Mouse (Mus musculus) midbrain, embryonic 16.5 days (tissue): ENCODE results near the gene Gm14137. TPM values are rescaled to one million over a fixed set of nuclear protein-coding genes. Genes with fewer than 3 reads are reported as not detected.
A peak's percentile ranks its signal among the peaks of the same experiment; 100 is the strongest.

Experiments used
- ATAC-seq: fragments of 200-750 bp; cut with Nextera tagmentation; 2 replicates; pipeline ENCODE4 v1.8.0; 2017; ENCODE audit warnings: moderate TSS enrichment
- H3K27ac ChIP-seq: fragments of 300-500 bp; sonication (generic); 2 replicates; pipeline ENCODE4 v1.5.1; 2014; ENCODE audit warnings: mild to moderate bottlenecking, low read length, mixed read lengths
- H3K27me3 ChIP-seq: fragments of 300-500 bp; sonication (generic); 2 replicates; pipeline ENCODE4 v1.6.1; 2014; ENCODE audit warnings: low read depth, low read length, mixed read lengths; ENCODE audit not compliant: control insufficient read depth, insufficient read depth
- H3K36me3 ChIP-seq: fragments of 300-500 bp; sonication (generic); 2 replicates; pipeline ENCODE4 v1.6.1; 2014; ENCODE audit warnings: mild to moderate bottlenecking, low read length, moderate library complexity, mixed read lengths; ENCODE audit not compliant: control insufficient read depth, insufficient read depth
- H3K4me1 ChIP-seq: fragments of 300-500 bp; sonication (generic); 2 replicates; pipeline ENCODE4 v1.6.1; 2014; ENCODE audit warnings: mild to moderate bottlenecking, low read length, mixed read lengths; ENCODE audit not compliant: control insufficient read depth, insufficient read depth
- H3K4me2 ChIP-seq: fragments of 300-500 bp; sonication (generic); 2 replicates; pipeline ENCODE4 v1.6.1; 2014; ENCODE audit warnings: mild to moderate bottlenecking, low read length, mixed read lengths
- H3K4me3 ChIP-seq: fragments of 300-500 bp; sonication (generic); 2 replicates; pipeline ENCODE4 v1.5.1; 2014; ENCODE audit warnings: low read depth, mild to moderate bottlenecking, low read length, moderate library complexity, mixed read lengths
- H3K9ac ChIP-seq: fragments of 300-500 bp; sonication (generic); 2 replicates; pipeline ENCODE4 v1.6.1; 2014; ENCODE audit warnings: low read depth, low read length, mixed read lengths
- H3K9me3 ChIP-seq: fragments of 300-500 bp; sonication (generic); replicated peaks from 2 replicates; pipeline ENCODE4 v1.6.1; 2014; ENCODE audit warnings: mild to moderate bottlenecking, low read length, mixed read lengths; ENCODE audit not compliant: control insufficient read depth, poor library complexity, severe bottlenecking
- WGBS: fragments of 180-500 bp; shearing (Covaris S2); extraction: QIAGEN DNeasy Blood & Tissue Kit; methylation state at CpG from one replicate; pipeline ENCODE4 v1.1.7; 2014; 5-methylcytosine and 5-hydroxymethylcytosine counted together
- polyA plus RNA-seq: library from polyadenylated mRNA; unstranded; fragments of >200 nt; fragmentation: Nextera tagmentation; extraction: Ambion mirVana; gene quantifications from 2 replicates; pipeline ENCODE4 v1.2.1, GENCODE M21; 2015

The Gm14137 gene
- polyA plus RNA-seq, 1 experiment from 2014 or later: 1.2 TPM

- H3K4me1 ChIP-seq: peaks cover 10% of the 10 kb centered on the region
- H3K9me3 ChIP-seq: no peaks in the 10 kb centered on the region
- peak overlapping the region; percentile 68 for H3K9ac ChIP-seq
- peaks cover 17% of the 10 kb centered on the region for H3K27me3 ChIP-seq
- H3K36me3 ChIP-seq: no peaks in the 10 kb centered on the region
- peak overlapping the region; percentile 100 for H3K4me2 ChIP-seq
- WGBS: 3% methylated on average over 24 of the region's 26 CpGs
- ATAC-seq: peak; percentile 41
- no peak overlapping the region for H3K27ac ChIP-seq
- peak overlapping the region; percentile 58 for H3K4me3 ChIP-seq
Observed at GRCm38 (mm10) chr2:119167866-119168256, 6.4 kb upstream of the Gm14137 start.

GRCm38 (mm10) chr2:119170282-119170681, 4.0 kb upstream of the Gm14137 start:
- no peak overlapping the region for H3K4me2 ChIP-seq
- no peak overlapping the region for H3K4me3 ChIP-seq
- H3K27me3 ChIP-seq: peaks cover 13% of the 10 kb centered on the region
- peaks cover 16% of the 10 kb centered on the region for H3K4me1 ChIP-seq
- ATAC-seq: no peak
- H3K36me3 ChIP-seq: no peaks in the 10 kb centered on the region
- no peaks in the 10 kb centered on the region for H3K9me3 ChIP-seq
- 83% methylated on average over 2 of the region's 2 CpGs for WGBS
- H3K9ac ChIP-seq: no peak overlapping the region
- H3K27ac ChIP-seq: no peak overlapping the region

- H3K4me3 ChIP-seq: no peak overlapping the region
- WGBS: 80% methylated on average over 8 of the region's 8 CpGs
- peaks cover 16% of the 10 kb centered on the region for H3K4me1 ChIP-seq
- H3K27ac ChIP-seq: no peak overlapping the region
- no peaks in the 10 kb centered on the region for H3K36me3 ChIP-seq
- peaks cover 5% of the 10 kb centered on the region; the same call in 1 of the 2 replicates for H3K27me3 ChIP-seq
- ATAC-seq: no peak
- H3K4me2 ChIP-seq: no peak overlapping the region
- H3K9ac ChIP-seq: no peak overlapping the region
- H3K9me3 ChIP-seq: no peaks in the 10 kb centered on the region
Observed at GRCm38 (mm10) chr2:119171574-119171973, 2.7 kb upstream of the Gm14137 start.

- peaks cover 11% of the 10 kb centered on the region for H3K4me1 ChIP-seq
- 74% methylated on average over 7 of the region's 7 CpGs for WGBS
- peaks cover 2% of the 10 kb centered on the region; the same call in 1 of the 2 replicates for H3K27me3 ChIP-seq
- ATAC-seq: no peak
- H3K4me3 ChIP-seq: no peak overlapping the region
- no peak overlapping the region for H3K27ac ChIP-seq
- no peak overlapping the region for H3K9ac ChIP-seq
- peaks cover 2% of the 10 kb centered on the region for H3K36me3 ChIP-seq
- no peaks in the 10 kb centered on the region for H3K9me3 ChIP-seq
- H3K4me2 ChIP-seq: no peak overlapping the region
Observed at GRCm38 (mm10) chr2:119172446-119172845, 1.9 kb upstream of the Gm14137 start.

- 0 out of 2 replicates have a peak, but pooled peaks have one; percentile 26 for ATAC-seq
- peaks cover 8% of the 10 kb centered on the region for H3K4me1 ChIP-seq
- H3K27ac ChIP-seq: peak overlapping the region; percentile 5; the same call in 1 of the 2 replicates
- 0 out of 2 replicates have a peak overlapping the region, but pooled peaks have one; percentile 32 for H3K9ac ChIP-seq
- no peaks in the 10 kb centered on the region for H3K27me3 ChIP-seq
- no peak overlapping the region for H3K4me3 ChIP-seq
- H3K9me3 ChIP-seq: no peaks in the 10 kb centered on the region
- H3K4me2 ChIP-seq: 0 out of 2 replicates have a peak overlapping the region, but pooled peaks have one; percentile 6
- H3K36me3 ChIP-seq: peaks cover 3% of the 10 kb centered on the region
- 15% methylated on average over 13 of the region's 13 CpGs for WGBS
Observed at GRCm38 (mm10) chr2:119172862-119173576, 1.3 kb upstream of the Gm14137 start.

- Histone ChIP-seq H3K4me3 (no peak overlapping the region), H3K27me3 (no peaks in the 10 kb centered on the region), H3K4me2 (no peak overlapping the region), H3K27ac (no peak overlapping the region), H3K4me1 (peaks cover 8% of the 10 kb centered on the region), H3K9me3 (no peaks in the 10 kb centered on the region), H3K36me3 (peaks cover 9% of the 10 kb centered on the region), H3K9ac (no peak overlapping the region)
- 54% methylated on average over 14 of the region's 14 CpGs for WGBS
- no peak for ATAC-seq
Observed at GRCm38 (mm10) chr2:119174866-119175265, 557 bp downstream of the Gm14137 start.

GRCm38 (mm10) chr2:119175614-119176013, 1.3 kb downstream of the Gm14137 start:
- WGBS: 77% methylated on average over 6 of the region's 6 CpGs
- no peak overlapping the region for H3K27ac ChIP-seq
- H3K4me2 ChIP-seq: no peak overlapping the region
- H3K36me3 ChIP-seq: peaks cover 12% of the 10 kb centered on the region
- H3K4me1 ChIP-seq: peaks cover 8% of the 10 kb centered on the region
- H3K9ac ChIP-seq: no peak overlapping the region
- no peaks in the 10 kb centered on the region for H3K9me3 ChIP-seq
- H3K4me3 ChIP-seq: no peak overlapping the region
- no peaks in the 10 kb centered on the region for H3K27me3 ChIP-seq
- ATAC-seq: no peak

- Histone ChIP-seq H3K27ac (no peak overlapping the region), H3K27me3 (no peaks in the 10 kb centered on the region), H3K36me3 (peaks cover 16% of the 10 kb centered on the region), H3K4me1 (peaks cover 8% of the 10 kb centered on the region), H3K9me3 (no peaks in the 10 kb centered on the region), H3K4me2 (no peak overlapping the region), H3K4me3 (no peak overlapping the region), H3K9ac (no peak overlapping the region)
- ATAC-seq: no peak
- 50% methylated on average over 3 of the region's 3 CpGs for WGBS
Observed at GRCm38 (mm10) chr2:119176761-119177160, 2.5 kb downstream of the Gm14137 start.

GRCm38 (mm10) chr2:119177384-119177939, 3.2 kb downstream of the Gm14137 start:
- Histone ChIP-seq H3K9me3 (no peaks in the 10 kb centered on the region), H3K27me3 (no peaks in the 10 kb centered on the region), H3K9ac (no peak overlapping the region), H3K4me3 (no peak overlapping the region), H3K4me1 (peaks cover 8% of the 10 kb centered on the region), H3K27ac (no peak overlapping the region), H3K36me3 (peaks cover 16% of the 10 kb centered on the region), H3K4me2 (no peak overlapping the region)
- WGBS: 89% methylated on average over 5 of the region's 5 CpGs
- no peak for ATAC-seq
